Mouse (Mus musculus) 3134 (cell line): ENCODE results near the gene Gm21992.

Experiments
- DNase-seq: peaks from one replicate; pipeline ENCODE4 v3.0.0-alpha.2; 2011; ENCODE audit warnings: low spot score; ENCODE audit not compliant: insufficient read length; ENCODE audit errors: extremely low read depth

Gene Gm21992

GRCm38 (mm10) chr19:4716756-4717155, 94.7 kb downstream of the Gm21992 start:
- DNase-seq: no peak

- DNase-seq: no peak
Observed at GRCm38 (mm10) chr19:4713886-4714285, 97.5 kb downstream of the Gm21992 start.

GRCm38 (mm10) chr19:4712781-4713526, 98.5 kb downstream of the Gm21992 start:
- no peak for DNase-seq

GRCm38 (mm10) chr19:4712156-4712780, 99.1 kb downstream of the Gm21992 start:
- DNase-seq: no peak

GRCm38 (mm10) chr19:4711601-4712155, 99.7 kb downstream of the Gm21992 start:
- no peak for DNase-seq

GRCm38 (mm10) chr19:4711098-4711600, 100.3 kb downstream of the Gm21992 start, which contains the start of gene Sptbn2:
Gene Sptbn2, plus strand, starts transcription at chr19:4711167.
- DNase-seq: no peak

- DNase-seq: no peak
Observed at GRCm38 (mm10) chr19:4708765-4709164, 102.6 kb downstream of the Gm21992 start.

GRCm38 (mm10) chr19:4701221-4701620, 110.2 kb downstream of the Gm21992 start:
- DNase-seq: no peak

- DNase-seq: no peak
Observed at GRCm38 (mm10) chr19:4700656-4701055, 110.8 kb downstream of the Gm21992 start.

- DNase-seq: no peak
Observed at GRCm38 (mm10) chr19:4699821-4700220, 111.6 kb downstream of the Gm21992 start.

- DNase-seq: no peak
Observed at GRCm38 (mm10) chr19:4698856-4699255, 112.6 kb downstream of the Gm21992 start.

GRCm38 (mm10) chr19:4698205-4698677, 113.2 kb downstream of the Gm21992 start, which contains the start of gene Gm960:
Gene Gm960, minus strand, starts transcription at chr19:4698668.
- DNase-seq: no peak

- DNase-seq: no peak
Observed at GRCm38 (mm10) chr19:4697721-4698120, 113.7 kb downstream of the Gm21992 start.

GRCm38 (mm10) chr19:4697121-4697520, 114.3 kb downstream of the Gm21992 start:
- DNase-seq: no peak

GRCm38 (mm10) chr19:4694346-4694745, 117.1 kb downstream of the Gm21992 start:
- no peak for DNase-seq
